Mouse (Mus musculus) testis, adult 2 months (tissue): ENCODE measurements around the gene Dok7. TPM values are rescaled to one million over a fixed set of nuclear protein-coding genes. Genes with fewer than 3 reads are reported as not detected.

ENCODE experiments used
- H3K27ac ChIP-seq: fragments of 200-500 bp; 2 replicates; pipeline ENCODE4 v1.5.1; 2012; ENCODE audit warnings: low read depth, low read length; ENCODE audit not compliant: control insufficient read depth, insufficient read depth
- H3K27me3 ChIP-seq: fragments of 200-500 bp; 2 replicates; pipeline ENCODE4 v1.6.1; 2012; ENCODE audit warnings: mild to moderate bottlenecking, low read length, moderate library complexity; ENCODE audit not compliant: control insufficient read depth, insufficient read depth
- H3K36me3 ChIP-seq: fragments of 200-500 bp; 2 replicates; pipeline ENCODE4 v1.6.1; 2012; ENCODE audit warnings: mild to moderate bottlenecking, low read length; ENCODE audit not compliant: control insufficient read depth, insufficient read depth
- H3K4me1 ChIP-seq: fragments of 200-500 bp; 2 replicates; pipeline ENCODE4 v1.6.1; 2012; ENCODE audit warnings: low read length; ENCODE audit not compliant: control insufficient read depth, insufficient read depth
- H3K4me3 ChIP-seq: fragments of 200-500 bp; 2 replicates; pipeline ENCODE4 v1.5.1; 2012; ENCODE audit warnings: low read depth, mild to moderate bottlenecking, low read length, moderate library complexity, mixed read lengths; ENCODE audit not compliant: control insufficient read depth
- CTCF ChIP-seq: fragments of 200-500 bp; IDR thresholded peaks from 2 replicates; pipeline ENCODE4 v1.5.1; 2012; ENCODE audit warnings: low read depth, mild to moderate bottlenecking, inconsistent platforms, low read length, moderate library complexity; ENCODE audit not compliant: control insufficient read depth, insufficient read depth, insufficient replicate concordance
- POLR2A ChIP-seq: fragments of 200-500 bp; IDR thresholded peaks from 2 replicates; pipeline ENCODE4 v1.6.1; 2012; ENCODE audit warnings: low read depth, mild to moderate bottlenecking, inconsistent platforms, low read length, moderate library complexity; ENCODE audit not compliant: control insufficient read depth
- polyA plus RNA-seq: library from polyadenylated mRNA; depleted of rRNA; stranded (reverse); fragments of >200 nt; gene quantifications from 2 replicates; pipeline ENCODE4 v1.2.3, GENCODE M21; 2012

Dok7 gene
- polyA plus RNA-seq, 1 experiment: 10.6 TPM

GRCm38 (mm10) chr5:35103528-35103927, 47.0 kb downstream of the Dok7 start:
- Histone ChIP-seq H3K36me3 (no peaks in the 10 kb centered on the region; the same call in 1 of the 2 replicates), H3K4me1 (peaks cover 9% of the 10 kb centered on the region), H3K27ac (no peak overlapping the region), H3K4me3 (no peak overlapping the region), H3K27me3 (no peaks in the 10 kb centered on the region)
- no peak for TF ChIP-seq POLR2A

GRCm38 (mm10) chr5:35104183-35104959, 47.8 kb downstream of the Dok7 start:
- H3K36me3 ChIP-seq: no peaks in the 10 kb centered on the region; the same call in 1 of the 2 replicates
- H3K27me3 ChIP-seq: no peaks in the 10 kb centered on the region
- TF ChIP-seq POLR2A (no peak), CTCF (no peak)
- H3K4me3 ChIP-seq: no peak overlapping the region
- H3K27ac ChIP-seq: no peak overlapping the region
- peaks cover 9% of the 10 kb centered on the region for H3K4me1 ChIP-seq

GRCm38 (mm10) chr5:35104960-35105921, 48.7 kb downstream of the Dok7 start, which contains the start of gene Lrpap1:
TSS of gene Lrpap1 (minus strand) at chr5:35105766.
- H3K4me1 ChIP-seq: peaks cover 9% of the 10 kb centered on the region
- peak within 1 kb of the TSS; percentile 97 for H3K4me3 ChIP-seq
- peak within 1 kb of the TSS; percentile 76 for H3K27ac ChIP-seq
- TF ChIP-seq POLR2A (peak; percentile 92), CTCF (no peak)
- no peaks in the 10 kb centered on the region; the same call in 1 of the 2 replicates for H3K36me3 ChIP-seq
- no peaks in the 10 kb centered on the region for H3K27me3 ChIP-seq

GRCm38 (mm10) chr5:35105922-35106298, 49.3 kb downstream of the Dok7 start:
- no peaks in the 10 kb centered on the region for H3K36me3 ChIP-seq
- peaks cover 9% of the 10 kb centered on the region for H3K4me1 ChIP-seq
- no peak overlapping the region for H3K27ac ChIP-seq
- H3K4me3 ChIP-seq: peak overlapping the region; percentile 75
- H3K27me3 ChIP-seq: no peaks in the 10 kb centered on the region
- TF ChIP-seq POLR2A (no peak), CTCF (no peak)

GRCm38 (mm10) chr5:35112444-35112843, 55.9 kb downstream of the Dok7 start:
- TF ChIP-seq POLR2A (no peak), CTCF (no peak)
- H3K4me1 ChIP-seq: peaks cover 2% of the 10 kb centered on the region; the same call in 1 of the 2 replicates
- no peaks in the 10 kb centered on the region for H3K36me3 ChIP-seq
- H3K27me3 ChIP-seq: no peaks in the 10 kb centered on the region
- no peak overlapping the region for H3K27ac ChIP-seq
- no peak overlapping the region for H3K4me3 ChIP-seq

- H3K4me3 ChIP-seq: no peak overlapping the region
- TF ChIP-seq POLR2A: no peak
- TF ChIP-seq CTCF: no peak
- no peaks in the 10 kb centered on the region for H3K27me3 ChIP-seq
- no peaks in the 10 kb centered on the region for H3K36me3 ChIP-seq
- no peak overlapping the region for H3K27ac ChIP-seq
- peaks cover 2% of the 10 kb centered on the region; the same call in 1 of the 2 replicates for H3K4me1 ChIP-seq
Measured at GRCm38 (mm10) chr5:35116002-35116401, 59.4 kb downstream of the Dok7 start.

- no peak for TF ChIP-seq POLR2A
- no peak for TF ChIP-seq CTCF
- Histone ChIP-seq H3K4me3 (no peak overlapping the region), H3K4me1 (peaks cover 2% of the 10 kb centered on the region; the same call in 1 of the 2 replicates), H3K27me3 (no peaks in the 10 kb centered on the region), H3K27ac (peak overlapping the region; percentile 52; the same call in 1 of the 2 replicates), H3K36me3 (no peaks in the 10 kb centered on the region)
Measured at GRCm38 (mm10) chr5:35117633-35118032, 61.1 kb downstream of the Dok7 start.
